Mouse (Mus musculus) naive thymus-derived CD4-positive, alpha-beta T cell, adult 2 months (primary cell): ENCODE measurements around the gene Pum2.
"Not testable (repeated sequence)": the region's sequence is repeated elsewhere in the genome, so short reads cannot be mapped to it uniquely, and the experiment has no call there.

Experiments used
- DNase-seq: peaks from one replicate; pipeline ENCODE4 v3.0.0-alpha.2; 2011; ENCODE audit warnings: low read depth

Gene Pum2

GRCm38 (mm10) chr12:8673974-8674306, at the start of gene Pum2:
TSS of gene Pum2 (plus strand) at chr12:8674134.
- peak; percentile 94 for DNase-seq

- DNase-seq = no peak
These were observed 44.4 kb upstream of the Pum2 start for GRCm38 (mm10) chr12:8629537-8629936.

GRCm38 (mm10) chr12:8631691-8632090, 42.2 kb upstream of the Pum2 start:
- DNase-seq = no peak

DNA sequence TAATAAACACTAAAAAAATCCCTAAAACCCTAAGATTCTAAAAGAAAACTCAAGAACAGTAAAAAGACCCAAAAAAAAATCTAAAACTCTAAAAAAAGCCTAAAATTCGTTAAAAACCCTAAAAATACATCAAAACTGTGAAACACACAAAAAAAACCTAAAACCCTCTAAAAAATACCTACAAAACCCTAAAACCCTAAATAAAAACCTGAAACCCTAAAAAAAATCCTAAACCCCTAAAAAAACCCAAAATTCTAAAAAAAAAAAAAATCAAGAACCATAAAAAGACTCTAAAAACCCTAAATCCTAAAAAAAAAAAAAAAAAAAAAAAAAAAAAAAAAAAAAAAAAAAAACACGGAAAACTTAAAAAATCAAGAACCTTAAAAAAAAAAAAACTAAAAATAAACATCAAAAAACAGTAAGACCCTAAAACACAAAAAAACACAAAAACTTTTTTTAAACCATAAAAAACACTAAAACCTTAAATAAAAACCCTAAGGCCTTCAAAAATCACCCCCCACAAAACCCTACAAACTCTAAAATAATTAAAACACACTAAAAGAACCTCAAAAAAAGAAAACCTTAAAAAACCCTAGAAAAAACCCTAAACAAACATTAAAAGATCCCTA, 41.1 kb upstream of the Pum2 start:
- DNase-seq = no peak

- no peak for DNase-seq
These were observed 39.6 kb upstream of the Pum2 start for GRCm38 (mm10) chr12:8634306-8634705.

DNA sequence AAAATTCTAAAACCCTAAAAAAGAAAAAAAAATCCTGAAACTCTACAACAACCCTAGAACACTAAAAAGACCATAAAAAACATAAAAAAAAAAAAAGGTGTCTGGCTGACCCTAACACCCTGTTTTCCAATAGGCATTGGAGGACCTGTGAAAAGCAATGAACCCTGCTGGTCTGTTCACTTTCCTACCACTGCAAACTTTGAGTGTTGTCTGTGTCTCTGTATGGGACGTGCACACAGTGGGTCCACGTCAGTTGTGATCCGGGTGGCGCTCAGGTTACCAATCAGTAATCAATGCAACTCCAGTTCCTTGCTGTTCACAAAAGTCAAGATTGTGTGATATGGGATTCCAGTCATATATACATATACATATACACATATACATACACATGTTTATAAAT, 38.4 kb upstream of the Pum2 start:
- DNase-seq = peak; percentile 33

- peak; percentile 25 for DNase-seq
These were observed 37.0 kb upstream of the Pum2 start for GRCm38 (mm10) chr12:8636945-8637344.

GRCm38 (mm10) chr12:8638411-8639087, 35.4 kb upstream of the Pum2 start:
- DNase-seq = peak; percentile 95

GRCm38 (mm10) chr12:8640186-8640585, 33.7 kb upstream of the Pum2 start:
- not testable (repeated sequence) for DNase-seq

DNA sequence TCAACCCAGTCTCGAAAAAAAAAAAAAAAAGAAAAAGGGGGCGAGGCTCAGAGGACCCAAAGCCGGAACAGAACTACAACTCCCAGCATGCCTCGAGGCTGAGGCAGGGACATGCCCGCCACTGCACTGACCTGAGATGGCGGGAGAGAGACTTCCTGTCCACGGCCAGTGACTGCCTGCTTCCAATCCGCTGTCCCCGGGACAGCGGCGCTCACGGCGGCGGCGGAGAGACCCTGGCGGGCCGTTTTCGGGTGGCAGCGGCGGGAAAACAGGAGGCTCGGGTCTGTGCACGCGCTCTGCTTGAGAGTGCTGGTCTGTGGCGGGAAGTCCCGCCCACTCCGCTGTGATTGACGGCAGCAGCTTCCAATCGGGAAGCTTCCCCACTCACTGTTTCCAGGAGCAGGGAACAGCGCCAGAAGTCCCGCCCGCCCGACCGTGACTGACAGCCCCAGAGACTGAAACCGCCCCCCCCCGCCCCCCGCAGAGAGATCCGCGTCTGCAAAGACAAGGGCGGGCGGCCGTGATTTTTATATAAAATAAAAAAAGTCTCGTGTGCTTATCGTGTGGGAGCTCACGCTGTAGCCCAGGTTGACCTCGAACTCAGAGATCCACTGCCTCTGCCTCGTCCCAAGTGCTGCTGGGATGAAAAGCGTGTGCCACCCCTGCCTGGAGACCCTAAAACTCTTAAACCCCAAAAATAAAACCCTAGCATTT, 33.1 kb upstream of the Pum2 start:
- DNase-seq = peak; percentile 99

DNA sequence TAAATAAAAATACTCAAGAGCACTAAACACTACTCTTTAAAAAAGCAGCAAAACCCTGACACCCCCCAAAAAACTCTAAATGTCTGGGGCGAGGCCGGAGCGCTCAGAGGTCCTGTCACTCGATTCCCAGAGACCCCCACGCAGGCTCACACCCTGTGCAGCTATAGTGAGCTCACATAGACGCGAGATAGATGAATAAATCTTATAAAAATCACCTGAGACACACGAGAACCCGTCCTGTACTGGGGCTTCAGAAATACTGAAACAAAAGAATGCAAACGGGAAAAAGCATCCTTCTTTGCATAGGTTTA, 32.6 kb upstream of the Pum2 start:
- no peak for DNase-seq

GRCm38 (mm10) chr12:8648211-8648610, 25.7 kb upstream of the Pum2 start:
- not testable (repeated sequence) for DNase-seq

DNA sequence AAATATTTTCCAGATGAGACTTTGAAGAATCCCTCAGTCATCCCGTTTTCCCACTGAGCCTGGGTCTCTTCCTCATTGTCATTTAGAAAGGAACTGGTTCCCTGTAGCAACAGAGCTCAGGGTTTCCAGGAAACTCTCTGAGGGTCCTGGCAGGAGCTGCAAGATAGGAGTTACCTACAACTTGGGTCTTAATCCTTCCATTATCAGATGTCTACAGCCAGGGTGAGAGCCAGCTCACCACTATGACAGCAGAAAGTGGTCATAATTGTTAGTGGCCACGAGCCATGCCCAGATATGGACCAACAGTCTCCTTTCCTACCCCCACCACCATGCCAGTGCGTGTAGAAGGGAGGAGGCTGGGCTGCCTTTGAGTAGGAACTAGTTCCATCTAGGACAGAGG, 23.9 kb upstream of the Pum2 start:
- not testable (repeated sequence) for DNase-seq

- no peak for DNase-seq
These were observed 17.3 kb upstream of the Pum2 start for GRCm38 (mm10) chr12:8656596-8656995.

DNA sequence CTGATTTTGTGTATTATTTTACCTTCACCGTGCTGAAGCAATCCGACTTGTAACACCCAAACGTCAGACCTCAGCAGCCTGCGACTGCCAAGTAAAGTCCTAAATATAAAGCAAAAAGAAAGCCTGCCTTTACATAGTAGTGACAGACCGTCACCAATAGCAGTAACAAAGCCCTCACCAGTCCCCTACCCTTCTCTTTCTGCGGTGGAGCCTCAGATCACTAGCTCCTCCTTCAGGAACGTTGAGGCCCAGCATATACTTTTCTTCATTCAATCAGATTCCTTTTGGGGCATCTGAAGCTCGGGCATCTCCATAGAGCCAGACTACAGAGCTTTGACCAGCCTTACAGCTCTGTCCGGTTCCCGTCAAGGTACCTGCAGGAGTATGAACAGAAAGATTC, 16.8 kb upstream of the Pum2 start:
- DNase-seq = no peak

DNA sequence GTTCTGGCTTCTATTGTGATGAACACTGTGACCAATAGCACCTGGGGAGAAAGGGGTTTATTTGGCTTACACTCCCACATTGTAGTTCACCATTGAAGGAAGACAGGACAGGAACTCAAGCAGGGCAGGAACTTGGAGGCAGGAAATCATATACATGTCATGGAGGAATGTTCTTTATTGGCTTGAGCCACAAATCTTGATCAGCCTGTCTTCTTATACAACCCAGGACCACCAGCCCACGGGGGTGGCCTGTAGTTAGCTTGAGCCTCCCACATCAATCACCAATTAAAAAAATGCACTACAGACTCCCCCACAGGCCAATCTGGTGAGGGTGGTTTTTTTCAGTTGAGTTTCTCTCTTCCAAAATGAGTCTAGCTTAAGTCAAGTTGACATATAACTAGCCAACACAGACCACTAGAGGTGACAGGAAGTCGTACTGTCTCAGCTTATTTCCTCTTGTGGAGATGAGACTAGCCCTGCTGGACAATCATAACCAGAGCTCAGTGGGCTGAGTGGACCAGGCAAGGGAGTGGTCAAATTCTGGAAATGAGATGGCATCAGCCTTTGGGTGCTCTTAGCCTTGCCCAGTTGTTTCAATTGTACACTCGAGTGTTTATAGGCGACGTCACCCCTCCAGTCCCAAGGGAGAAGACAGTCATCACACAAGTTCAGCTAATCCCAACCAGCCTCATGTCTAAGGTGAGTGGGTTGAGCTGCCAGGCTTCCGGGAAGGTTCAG, 16.1 kb upstream of the Pum2 start:
- DNase-seq = no peak

GRCm38 (mm10) chr12:8659406-8660279, 14.3 kb upstream of the Pum2 start:
- peak; percentile 63 for DNase-seq

- no peak for DNase-seq
These were observed 12.2 kb upstream of the Pum2 start for GRCm38 (mm10) chr12:8661747-8662146.

DNA sequence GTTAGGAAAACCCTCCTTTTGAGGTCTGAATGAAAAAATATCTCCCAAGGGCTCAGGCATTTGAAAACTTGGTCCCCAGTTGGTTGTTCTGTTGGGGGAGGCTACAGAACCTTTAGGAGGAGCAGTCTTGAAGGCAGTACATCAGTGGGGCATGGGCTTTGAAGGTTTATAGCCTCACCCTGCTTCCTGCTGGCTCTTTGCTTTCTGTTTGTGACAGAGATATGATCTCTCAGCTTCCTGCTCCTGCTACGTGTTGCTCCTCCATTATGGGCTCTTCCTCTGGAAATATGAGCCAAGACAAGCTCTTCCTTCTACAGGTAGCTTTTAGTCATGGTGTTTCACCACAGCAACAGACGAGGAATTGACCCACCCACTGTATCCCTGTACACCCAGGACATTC, 11.8 kb upstream of the Pum2 start:
- DNase-seq = peak; percentile 78

GRCm38 (mm10) chr12:8662721-8663120, 11.2 kb upstream of the Pum2 start:
- no peak for DNase-seq

DNA sequence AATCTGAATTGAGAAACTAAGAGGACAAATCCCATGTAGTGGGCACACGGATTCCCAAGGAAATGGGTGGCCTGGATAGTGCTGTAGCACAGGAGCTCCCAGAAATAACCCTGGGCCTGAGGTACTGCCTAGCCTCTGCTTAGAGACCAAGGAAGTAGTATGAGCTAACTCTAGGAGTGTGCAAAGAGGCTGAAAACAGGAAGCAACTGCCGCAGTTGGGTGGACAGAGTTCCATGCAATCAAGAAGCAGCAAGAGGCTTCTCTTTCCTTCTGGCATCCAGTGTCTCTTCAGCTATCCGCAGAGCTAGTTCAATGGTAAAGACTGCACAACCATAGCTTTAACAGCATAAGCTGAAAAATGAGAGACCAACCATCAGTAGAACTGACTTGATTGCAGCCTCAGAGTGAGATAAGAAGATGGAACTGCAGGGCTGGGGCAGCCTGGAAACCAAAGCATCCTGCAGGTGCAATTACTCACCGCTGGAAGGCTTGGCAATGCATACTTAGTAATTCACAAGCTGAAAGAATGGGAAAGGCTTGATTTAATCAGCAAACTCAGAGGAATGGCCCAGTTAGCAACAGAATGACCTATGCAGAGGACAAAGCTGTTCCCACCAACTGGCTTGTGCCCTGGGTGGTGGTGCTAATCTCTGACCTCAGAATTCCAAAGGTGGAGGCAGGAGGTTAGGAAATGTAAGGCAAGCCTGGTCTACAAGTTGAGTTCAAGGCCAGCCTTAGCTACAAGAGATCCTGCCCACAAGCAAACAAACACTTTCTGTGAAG, 6.3 kb upstream of the Pum2 start:
- peak; percentile 49 for DNase-seq
